Mouse (Mus musculus): ENCODE measurements around the gene Mgat4a. TPM values are rescaled to one million over a fixed set of nuclear protein-coding genes. Genes with fewer than 3 reads are reported as not detected.
"Not testable (repeated sequence)": the region's sequence is repeated elsewhere in the genome, so short reads cannot be mapped to it uniquely, and the experiment has no call there.

Mgat4a gene
- total RNA-seq, 2 experiments from 2014 or later = 5.1 to 8.5 TPM

DNA sequence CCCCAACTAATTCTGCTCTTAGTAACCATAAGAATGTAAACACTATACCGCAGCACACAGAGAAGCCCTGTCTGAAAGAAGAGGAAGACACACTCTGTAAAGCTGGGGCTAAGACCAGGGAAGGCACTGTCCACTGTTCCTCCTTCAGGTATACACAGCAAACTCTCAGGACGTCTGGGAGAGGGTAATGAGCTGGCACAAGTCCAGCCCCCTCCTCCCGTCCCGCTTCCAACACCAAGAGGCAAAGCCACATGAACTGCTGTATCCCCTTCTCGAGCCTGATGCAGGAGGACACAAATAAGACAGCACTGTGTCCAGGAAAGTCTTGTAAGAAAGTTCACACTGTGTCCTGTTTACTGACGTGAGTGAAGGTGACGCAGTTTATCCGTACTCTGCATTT, 40.1 kb downstream of the Mgat4a start:
- intact Hi-C loops (cut with DNase I; ENCODE audit: low total_unique reads) = no loop called here

DNA sequence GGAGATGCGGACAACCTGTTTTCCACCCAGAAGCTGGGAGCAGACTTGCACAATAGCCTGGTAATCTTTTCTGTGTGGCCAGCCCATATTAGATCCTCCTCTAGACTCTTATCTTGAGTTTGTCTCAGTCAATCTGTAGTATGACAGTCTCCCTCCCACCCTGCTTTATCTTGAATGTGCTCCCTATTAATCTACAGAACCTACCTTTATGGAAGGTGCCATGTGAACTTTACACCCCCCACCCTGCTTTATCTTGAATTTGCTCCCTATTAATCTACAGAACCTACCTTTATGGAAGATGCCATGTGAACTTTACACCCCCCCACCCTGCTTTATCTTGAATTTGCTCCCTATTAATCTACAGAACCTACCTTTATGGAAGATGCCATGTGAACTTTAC, 41.4 kb downstream of the Mgat4a start:
- intact Hi-C loops (cut with DNase I; ENCODE audit: low total_unique reads) = not testable (repeated sequence)

More for the DNA sequence above, 40.1 kb downstream of the Mgat4a start:
- no peak for DNase-seq

DNA sequence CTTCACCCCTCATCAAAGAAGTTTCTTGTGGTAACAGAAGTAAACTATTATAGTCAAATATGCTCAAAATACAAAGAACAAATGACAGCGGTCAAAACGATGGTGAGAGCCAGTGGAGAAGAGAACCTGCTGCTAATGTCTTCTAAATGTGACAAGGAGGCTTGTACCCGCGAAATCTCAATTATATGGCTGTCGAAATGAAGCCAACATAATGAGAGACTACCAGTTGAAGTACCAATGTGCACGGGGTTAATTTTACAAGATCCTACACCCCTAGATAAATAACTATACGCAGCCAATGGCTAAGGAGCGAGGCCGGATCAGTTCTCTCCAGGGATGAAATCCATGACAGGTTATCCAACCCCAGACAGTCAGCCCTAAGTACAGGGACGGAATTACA, 41.9 kb downstream of the Mgat4a start:
- intact Hi-C loops (cut with DNase I; ENCODE audit: low total_unique reads) = no loop called here
- no peak for DNase-seq

More for the DNA sequence above, 41.4 kb downstream of the Mgat4a start:
- DNase-seq = not testable (repeated sequence)

GRCm38 (mm10) chr1:37496591-37497280, 44.1 kb downstream of the Mgat4a start:
- no peak for DNase-seq
- intact Hi-C loops (cut with DNase I; ENCODE audit: low total_unique reads) = no loop called here

- DNase-seq = no peak
- intact Hi-C loops (cut with DNase I; ENCODE audit: low total_unique reads) = no loop called here
Measured at GRCm38 (mm10) chr1:37495698-37496321, 45.0 kb downstream of the Mgat4a start.

- no peak for DNase-seq
- intact Hi-C loops (cut with DNase I; ENCODE audit: low total_unique reads) = no loop called here
Measured at GRCm38 (mm10) chr1:37495104-37495503, 45.7 kb downstream of the Mgat4a start.

GRCm38 (mm10) chr1:37491672-37492071, 49.1 kb downstream of the Mgat4a start:
- intact Hi-C loops (cut with DNase I; ENCODE audit: low total_unique reads) = no loop called here

DNA sequence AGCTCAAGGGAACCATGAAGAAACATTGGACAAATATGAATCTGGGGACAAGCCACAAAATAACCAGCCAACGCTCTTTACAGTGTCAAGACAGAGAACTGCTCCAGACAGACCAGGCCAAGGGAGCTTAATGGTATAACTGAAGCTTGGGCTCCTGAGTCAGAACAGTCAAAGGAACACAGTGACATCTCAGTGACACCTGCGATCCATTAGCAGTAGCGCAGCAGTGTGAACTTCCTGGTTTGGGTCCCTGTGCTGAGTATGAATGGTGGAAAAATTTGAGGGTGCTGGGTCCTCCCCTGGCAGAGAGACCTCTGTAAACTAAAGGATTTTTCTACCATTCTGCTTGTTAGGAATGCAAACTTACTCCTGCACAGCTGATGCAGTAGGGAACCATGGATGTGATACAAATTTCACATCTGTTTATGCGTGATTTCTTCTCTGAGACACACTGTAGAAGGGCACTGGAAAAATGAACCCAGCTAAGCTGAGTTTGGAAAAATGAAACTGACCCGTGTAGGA, 50.1 kb downstream of the Mgat4a start:
- DNase-seq = no peak
- intact Hi-C loops (cut with DNase I; ENCODE audit: low total_unique reads) = no loop called here

More at GRCm38 (mm10) chr1:37491672-37492071, 49.1 kb downstream of the Mgat4a start:
- DNase-seq = no peak

DNA sequence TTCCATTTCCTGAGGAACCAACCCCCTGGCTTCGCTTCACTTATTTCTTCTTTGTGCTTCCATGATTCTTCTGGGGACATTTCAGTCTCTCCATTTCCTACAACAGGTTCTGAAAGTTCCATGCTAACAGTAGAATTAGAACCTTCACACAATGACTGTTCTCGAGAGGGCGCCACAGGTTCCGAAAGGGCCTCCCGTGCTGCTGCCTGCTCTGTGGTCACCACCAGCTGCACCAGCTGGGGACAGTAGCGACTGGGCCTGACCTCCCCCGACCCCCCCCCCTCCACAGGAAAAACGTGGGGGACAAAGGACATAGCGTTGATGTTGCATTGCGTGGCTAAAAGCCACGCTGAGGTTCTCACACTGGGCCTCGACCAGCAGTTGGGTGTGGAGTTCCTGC, 52.3 kb downstream of the Mgat4a start:
- intact Hi-C loops (cut with DNase I; ENCODE audit: low total_unique reads) = no loop called here
- DNase-seq = no peak

DNA sequence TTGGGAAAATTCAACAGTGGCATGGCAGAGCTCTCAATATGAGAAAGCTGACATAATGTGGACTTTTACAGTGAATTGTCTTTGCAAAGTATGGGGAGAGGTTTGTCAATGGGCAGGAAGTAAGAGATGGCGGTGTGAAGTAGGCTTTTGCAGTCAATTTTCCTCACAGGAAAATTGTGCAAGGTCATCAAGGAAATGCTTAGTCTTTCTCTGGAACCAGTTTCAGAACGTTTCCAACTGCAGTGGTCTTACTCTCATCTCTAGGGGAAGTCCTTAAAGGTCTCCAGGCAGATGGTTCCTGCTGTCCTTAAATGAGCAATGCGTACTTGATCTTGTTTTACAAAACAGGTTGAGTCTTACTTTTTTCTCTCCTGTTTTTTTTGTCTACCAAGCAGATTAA, 53.8 kb downstream of the Mgat4a start:
- intact Hi-C loops (cut with DNase I; ENCODE audit: low total_unique reads) = no loop called here
- DNase-seq = no peak

DNA sequence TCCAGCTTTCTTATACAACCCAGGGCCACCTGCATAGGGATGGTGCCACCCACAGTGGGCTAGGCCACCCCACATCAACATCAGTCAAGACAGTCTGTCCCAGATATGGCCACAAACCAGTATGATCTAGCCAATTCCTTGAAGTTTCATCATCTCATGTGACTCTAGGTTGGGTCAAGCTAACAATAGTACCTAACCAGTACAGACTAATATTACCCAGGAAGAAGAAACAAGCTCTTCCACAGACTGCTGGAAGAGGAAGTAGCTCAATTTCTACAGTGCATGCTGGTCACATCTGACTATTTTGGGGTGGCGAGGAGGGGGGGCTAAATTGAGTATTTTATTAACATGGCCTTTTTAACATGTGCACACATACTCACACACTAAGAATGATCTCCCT, 54.4 kb downstream of the Mgat4a start:
- DNase-seq = no peak
- intact Hi-C loops (cut with DNase I; ENCODE audit: low total_unique reads) = no loop called here

DNA sequence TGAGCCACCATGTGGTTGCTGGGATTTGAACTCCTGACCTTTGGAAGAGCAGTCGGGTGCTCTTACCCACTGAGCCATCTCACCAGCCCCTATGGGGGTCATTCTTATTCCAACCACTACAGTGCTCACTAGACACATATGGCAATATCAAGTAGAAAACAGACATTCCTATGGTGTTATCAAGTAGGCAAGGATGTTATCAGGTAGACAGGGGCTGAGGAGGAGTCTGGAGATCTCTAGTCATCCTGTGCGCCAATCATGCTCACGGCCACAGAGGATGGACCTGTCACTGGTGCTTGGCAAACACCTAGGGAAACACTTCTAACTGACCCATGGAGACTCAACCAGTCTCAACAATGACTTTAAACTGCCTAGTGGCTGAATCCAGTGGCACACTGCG, 56.2 kb downstream of the Mgat4a start:
- intact Hi-C loops (cut with DNase I; ENCODE audit: low total_unique reads) = no loop called here

DNA sequence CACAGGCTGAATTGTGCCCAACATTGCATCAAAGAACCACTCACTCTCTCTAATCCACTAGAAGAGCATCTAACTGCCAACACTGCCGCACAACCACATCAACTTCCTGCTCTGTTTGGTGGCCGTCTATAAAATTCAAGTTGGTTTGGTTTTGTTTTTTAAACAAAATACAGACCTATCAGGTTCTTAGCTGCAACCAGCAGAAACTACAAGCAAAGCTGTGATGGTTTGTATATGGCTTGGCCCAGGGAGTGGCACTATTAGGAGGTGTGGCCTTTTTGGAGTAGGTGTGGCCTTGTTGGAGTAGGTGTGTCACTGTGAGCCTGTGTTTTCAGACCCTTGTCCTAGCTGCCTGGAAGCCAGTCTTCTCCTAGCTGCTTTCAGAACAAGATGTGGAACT, 59.5 kb downstream of the Mgat4a start:
- intact Hi-C loops (cut with DNase I; ENCODE audit: low total_unique reads) = no loop called here
- no peak for DNase-seq

More for the DNA sequence above, 56.2 kb downstream of the Mgat4a start:
- DNase-seq = no peak

DNA sequence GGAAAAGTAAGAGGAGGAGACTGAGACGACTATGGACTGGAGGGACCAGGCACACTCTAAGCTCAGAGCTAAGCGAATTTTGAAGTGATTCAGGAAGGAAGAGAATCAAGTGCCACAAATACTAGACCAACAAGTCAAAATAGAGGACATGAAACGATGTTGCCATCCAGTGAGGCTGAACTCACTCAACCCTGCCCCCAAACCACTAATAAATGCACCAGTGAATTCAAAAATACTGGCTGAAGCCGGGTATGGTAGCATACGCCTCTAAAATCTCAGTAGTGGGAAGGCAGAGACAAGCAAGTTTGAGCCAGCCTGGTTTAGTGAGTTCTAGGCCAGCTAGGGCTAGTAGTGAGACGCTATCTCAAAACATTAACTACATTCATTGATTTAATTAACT, 60.1 kb downstream of the Mgat4a start:
- intact Hi-C loops (cut with DNase I; ENCODE audit: low total_unique reads) = no loop called here
- no peak for DNase-seq

DNA sequence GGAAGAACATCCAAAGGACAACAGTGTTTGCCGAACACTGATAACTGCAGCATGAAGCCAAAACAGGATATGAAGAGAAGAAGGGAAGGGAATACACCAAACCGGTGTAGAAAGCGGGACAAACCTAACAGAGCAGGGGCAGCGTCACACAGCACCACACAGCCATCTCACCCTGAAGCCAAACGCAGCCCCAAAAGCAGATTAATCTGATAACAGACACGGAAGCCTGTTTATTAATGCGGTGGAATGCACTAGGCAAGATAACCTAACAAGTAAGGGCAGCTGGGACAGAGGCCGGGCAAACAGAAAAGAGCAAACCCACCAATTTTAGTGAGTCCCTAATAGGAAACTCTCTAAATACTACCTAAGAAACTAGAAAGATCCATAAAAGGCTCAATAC, 61.1 kb downstream of the Mgat4a start:
- intact Hi-C loops (cut with DNase I; ENCODE audit: low total_unique reads) = loop anchor here (10.0 kb wide), 1 partner anchor 155 kb away; no protein-coding TSS in a partner anchor
- DNase-seq = no peak

- no peak for DNase-seq
- intact Hi-C loops (cut with DNase I; ENCODE audit: low total_unique reads) = loop anchor here (10.0 kb wide), 1 partner anchor 156 kb away; no protein-coding TSS in a partner anchor
Measured at GRCm38 (mm10) chr1:37479074-37479473, 61.7 kb downstream of the Mgat4a start.

DNA sequence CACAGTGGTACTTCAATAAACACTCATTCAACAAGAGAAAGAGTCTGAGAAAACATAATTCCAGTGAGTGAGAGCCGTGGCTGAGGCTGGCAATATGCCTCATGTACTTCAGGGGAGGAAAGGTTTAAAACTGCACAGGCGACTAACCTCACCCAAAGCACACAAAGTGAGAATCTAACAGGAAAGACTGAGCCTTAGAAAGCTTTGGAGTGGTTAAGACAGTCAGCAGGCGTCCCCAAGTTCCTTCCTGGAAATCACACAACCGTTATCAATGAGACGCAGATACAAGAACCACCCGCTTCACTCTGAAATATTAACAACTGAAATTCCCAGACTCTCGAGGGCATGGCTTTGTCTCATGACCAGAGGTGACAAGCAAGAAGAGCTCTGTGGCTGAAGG, 62.4 kb downstream of the Mgat4a start:
- intact Hi-C loops (cut with DNase I; ENCODE audit: low total_unique reads) = loop anchor here (10.0 kb wide), 1 partner anchor 156 kb away; no protein-coding TSS in a partner anchor

DNA sequence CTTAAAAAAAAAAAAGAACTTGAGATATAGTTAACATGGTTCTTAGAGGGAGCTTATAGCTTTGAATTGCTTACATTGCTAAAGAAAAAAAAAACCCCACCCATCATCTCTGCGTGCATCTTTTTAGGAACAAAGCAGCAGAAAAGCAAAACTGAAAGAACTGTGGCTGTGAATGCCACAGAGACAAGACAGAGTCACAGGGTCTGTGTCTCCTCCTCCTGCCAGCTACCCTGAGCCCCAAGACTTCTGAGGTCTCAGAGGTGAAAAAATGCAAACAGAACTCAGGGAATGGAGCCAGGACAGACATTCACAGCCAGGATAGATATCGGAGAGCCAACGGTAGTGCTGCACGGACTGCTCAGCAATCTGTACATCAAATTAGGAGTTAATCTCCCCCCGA, 62.9 kb downstream of the Mgat4a start:
- intact Hi-C loops (cut with DNase I; ENCODE audit: low total_unique reads) = loop anchor here (10.0 kb wide), 1 partner anchor 157 kb away; no protein-coding TSS in a partner anchor
- no peak for DNase-seq

More for the DNA sequence above, 62.4 kb downstream of the Mgat4a start:
- DNase-seq = no peak

GRCm38 (mm10) chr1:37477250-37477649, 63.6 kb downstream of the Mgat4a start:
- no peak for DNase-seq
- intact Hi-C loops (cut with DNase I; ENCODE audit: low total_unique reads) = loop anchor here (10.0 kb wide), 1 partner anchor 158 kb away; no protein-coding TSS in a partner anchor

DNA sequence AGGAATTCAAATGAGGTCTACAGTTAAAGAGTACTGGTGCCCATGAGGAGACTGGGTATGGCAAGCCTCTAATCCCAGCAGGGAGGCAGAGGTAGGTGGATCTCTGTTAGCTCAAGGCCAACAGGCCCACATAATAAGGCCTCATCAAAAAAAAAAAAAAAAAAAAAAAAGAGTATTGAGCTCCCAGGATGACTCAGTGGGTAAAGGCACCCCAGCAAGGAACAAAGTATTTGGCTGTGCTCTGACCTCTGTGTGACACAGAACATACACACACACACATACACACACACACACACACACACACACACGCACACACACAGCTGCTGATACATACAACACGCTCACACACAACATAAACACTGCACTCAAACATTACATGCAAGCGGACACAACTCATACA, 65.5 kb downstream of the Mgat4a start:
- intact Hi-C loops (cut with DNase I; ENCODE audit: low total_unique reads) = loop anchor here (10.0 kb wide), 1 partner anchor 159 kb away; no protein-coding TSS in a partner anchor
- no peak for DNase-seq
